Mouse (Mus musculus) CH12.LX (cell line): ENCODE measurements around the gene Gm20431. TPM values are rescaled to one million over a fixed set of nuclear protein-coding genes. Genes with fewer than 3 reads are reported as not detected.

ENCODE experiments used
- DNase-seq: peaks from one replicate; pipeline ENCODE4 v3.0.0-alpha.2; 2013; ENCODE audit errors: extremely low read depth
- H3K27ac ChIP-seq: 2 replicates; pipeline ENCODE4 v1.5.1; 2012; ENCODE audit warnings: low read depth, mild to moderate bottlenecking, control low read depth, moderate library complexity; ENCODE audit not compliant: insufficient read depth
- H3K27me3 ChIP-seq: replicated peaks from 2 replicates; pipeline ENCODE3; 2012; ENCODE audit warnings: inconsistent platforms
- H3K36me3 ChIP-seq, 2 experiments: replicated peaks in 1 of 2; 2 replicates each; pipeline versions ENCODE3 to v1.6.1; 2012; ENCODE audit warnings: inconsistent platforms in 1 of 2, low read length in 1 of 2, mild to moderate bottlenecking in 1 of 2, mixed read lengths in 1 of 2, moderate library complexity in 1 of 2; ENCODE audit not compliant: control insufficient read depth in 1 of 2, insufficient read depth in 1 of 2
- H3K4me1 ChIP-seq, 2 experiments: 2 replicates each; pipeline ENCODE4 v1.6.1; 2012; ENCODE audit warnings: inconsistent platforms in 1 of 2, moderate library complexity in 1 of 2; ENCODE audit not compliant: insufficient read depth in 2 of 2, control insufficient read depth in 1 of 2
- H3K4me2 ChIP-seq: 2 replicates; pipeline ENCODE4 v1.6.1; 2012; ENCODE audit warnings: low read depth, mild to moderate bottlenecking, control low read depth; ENCODE audit not compliant: poor library complexity, insufficient read depth, severe bottlenecking
- H3K4me3 ChIP-seq, 3 experiments: fragments of 150-350 bp in 1 of 3; sonication (generic) in 1 of 3; replicated peaks in 1 of 3; 2 replicates each; pipeline versions ENCODE3 to v1.5.1; 2011 to 2012; ENCODE audit warnings: low read depth in 2 of 3, low read length in 2 of 3, mild to moderate bottlenecking in 2 of 3, moderate library complexity in 2 of 3, control low read depth in 1 of 3, improper control_type of control experiment in 1 of 3, inconsistent platforms in 1 of 3, mixed read lengths in 1 of 3; ENCODE audit not compliant: poor library complexity in 1 of 3
- H3K79me2 ChIP-seq: replicated peaks from 2 replicates; pipeline ENCODE4 v1.6.1; 2012; ENCODE audit warnings: mild to moderate bottlenecking, moderate library complexity; ENCODE audit not compliant: control insufficient read depth, poor library complexity, insufficient read depth, severe bottlenecking; ENCODE audit errors: extremely low read depth
- H3K9ac ChIP-seq: 2 replicates; pipeline ENCODE4 v1.6.1; 2012; ENCODE audit warnings: low read depth, mild to moderate bottlenecking, control low read depth, moderate library complexity; ENCODE audit not compliant: insufficient read depth
- H3K9me3 ChIP-seq: replicated peaks from 2 replicates; pipeline ENCODE3; 2012; ENCODE audit warnings: low read length, inconsistent platforms, mixed read lengths
- BHLHE40 ChIP-seq: IDR thresholded peaks from 2 replicates; pipeline ENCODE4 v1.6.1; 2011; ENCODE audit warnings: mild to moderate bottlenecking, low read depth, low read length, improper control_type of control experiment
- CHD1 ChIP-seq: IDR thresholded peaks from 2 replicates; pipeline ENCODE4 v1.6.1; 2012; ENCODE audit warnings: low read depth, low read length, improper control_type of control experiment, inconsistent platforms
- CHD2 ChIP-seq: IDR thresholded peaks from 2 replicates; pipeline ENCODE4 v1.6.1; 2011; ENCODE audit warnings: low read length, improper control_type of control experiment
- CTCF ChIP-seq, 2 experiments: IDR thresholded peaks in 1 of 2; conservative IDR thresholded peaks in 1 of 2; 2 replicates each; pipeline ENCODE4 v1.5.1; 2011 to 2012; ENCODE audit warnings: low read depth in 2 of 2, low read length in 2 of 2, improper control_type of control experiment in 1 of 2, inconsistent platforms in 1 of 2, mild to moderate bottlenecking in 1 of 2, moderate library complexity in 1 of 2
- E2F4 ChIP-seq: IDR thresholded peaks from 2 replicates; pipeline ENCODE4 v1.6.1; 2011; ENCODE audit warnings: low read depth, low read length, improper control_type of control experiment; ENCODE audit not compliant: insufficient replicate concordance
- ELF1 ChIP-seq: IDR thresholded peaks from 2 replicates; pipeline ENCODE4 v1.6.1; 2014; ENCODE audit warnings: low read depth, mild to moderate bottlenecking, inconsistent platforms, low read length, improper control_type of control experiment
- EP300 ChIP-seq: IDR thresholded peaks from 2 replicates; pipeline ENCODE4 v1.6.1; 2011; ENCODE audit warnings: low read length, improper control_type of control experiment
- ETS1 ChIP-seq: conservative IDR thresholded peaks from 2 replicates; pipeline ENCODE4 v1.6.1; 2012; ENCODE audit warnings: low read depth, mild to moderate bottlenecking, inconsistent platforms, low read length, improper control_type of control experiment, moderate library complexity
- HCFC1 ChIP-seq: IDR thresholded peaks from 2 replicates; pipeline ENCODE4 v1.6.1; 2012; ENCODE audit warnings: low read depth, mild to moderate bottlenecking, inconsistent platforms, low read length, improper control_type of control experiment
- KAT2A ChIP-seq: IDR thresholded peaks from 2 replicates; pipeline ENCODE4 v1.6.1; 2012; ENCODE audit warnings: low read length, improper control_type of control experiment, inconsistent platforms; ENCODE audit not compliant: insufficient replicate concordance
- MAX ChIP-seq: IDR thresholded peaks from 2 replicates; pipeline ENCODE4 v1.6.1; 2011; ENCODE audit warnings: low read length, improper control_type of control experiment
- MAZ ChIP-seq: IDR thresholded peaks from 2 replicates; pipeline ENCODE4 v1.6.1; 2012; ENCODE audit warnings: low read depth, mild to moderate bottlenecking, inconsistent platforms, low read length, improper control_type of control experiment, moderate library complexity
- MEF2A ChIP-seq: IDR thresholded peaks from 2 replicates; pipeline ENCODE4 v1.6.1; 2014; ENCODE audit warnings: low read depth, mild to moderate bottlenecking, inconsistent platforms, low read length, improper control_type of control experiment, borderline replicate concordance
- MXI1 ChIP-seq: IDR thresholded peaks from 2 replicates; pipeline ENCODE4 v1.6.1; 2011; ENCODE audit warnings: mild to moderate bottlenecking, low read depth, low read length, improper control_type of control experiment
- MYC ChIP-seq: IDR thresholded peaks from 2 replicates; pipeline ENCODE4 v1.6.1; 2011; ENCODE audit warnings: low read depth, mild to moderate bottlenecking, improper control_type of control experiment, low read length
- NRF1 ChIP-seq: IDR thresholded peaks from 2 replicates; pipeline ENCODE4 v1.6.1; 2014; ENCODE audit warnings: low read depth, mild to moderate bottlenecking, inconsistent platforms, low read length, improper control_type of control experiment, moderate library complexity
- PAX5 ChIP-seq: IDR thresholded peaks from 2 replicates; pipeline ENCODE4 v1.6.1; 2012; ENCODE audit warnings: low read length, inconsistent platforms, mixed read lengths
- POLR2A ChIP-seq: IDR thresholded peaks from 2 replicates; pipeline ENCODE4 v1.6.1; 2011; ENCODE audit warnings: low read depth, mild to moderate bottlenecking, improper control_type of control experiment, low read length
- SIN3A ChIP-seq: IDR thresholded peaks from 2 replicates; pipeline ENCODE4 v1.6.1; 2012; ENCODE audit warnings: low read length, improper control_type of control experiment, inconsistent platforms
- TBP ChIP-seq: conservative IDR thresholded peaks from 2 replicates; pipeline ENCODE4 v1.6.1; 2011; ENCODE audit warnings: low read depth, low read length, improper control_type of control experiment
- TCF12 ChIP-seq: IDR thresholded peaks from 2 replicates; pipeline ENCODE4 v1.6.1; 2014; ENCODE audit warnings: low read depth, mild to moderate bottlenecking, inconsistent platforms, low read length, improper control_type of control experiment
- UBTF ChIP-seq: IDR thresholded peaks from 2 replicates; pipeline ENCODE4 v1.6.1; 2012; ENCODE audit warnings: low read depth, mild to moderate bottlenecking, inconsistent platforms, low read length, improper control_type of control experiment, moderate library complexity
- USF1 ChIP-seq: IDR thresholded peaks from 2 replicates; pipeline ENCODE4 v1.6.1; 2014; ENCODE audit warnings: low read depth, mild to moderate bottlenecking, inconsistent platforms, low read length, improper control_type of control experiment
- ZC3H11A ChIP-seq: IDR thresholded peaks from 2 replicates; pipeline ENCODE4 v1.6.1; 2012; ENCODE audit warnings: low read depth, mild to moderate bottlenecking, inconsistent platforms, low read length, improper control_type of control experiment
- ZKSCAN1 ChIP-seq: IDR thresholded peaks from 2 replicates; pipeline ENCODE4 v1.6.1; 2012; ENCODE audit warnings: low read depth, inconsistent platforms, low read length, improper control_type of control experiment, borderline replicate concordance
- ZMIZ1 ChIP-seq: IDR thresholded peaks from 2 replicates; pipeline ENCODE4 v1.6.1; 2012; ENCODE audit warnings: low read depth, mild to moderate bottlenecking, inconsistent platforms, low read length, improper control_type of control experiment
- ZNF384 ChIP-seq: IDR thresholded peaks from 2 replicates; pipeline ENCODE4 v1.6.1; 2012; ENCODE audit warnings: low read depth, low read length, improper control_type of control experiment, inconsistent platforms
- dilution Hi-C: fragments of 300-500 bp; cut with MboI; formaldehyde crosslinking; loops from 2 replicates; pipeline ENCODE4 v1.14.3; 2020; ENCODE audit warnings: low sequenced_read_pairs; ENCODE audit not compliant: extremely low pct_unique_long_range_greater_than_20kb, extremely low pct_ligation_motif_present
- in situ Hi-C: fragments of 300-500 bp; cut with MboI; formaldehyde crosslinking; loops from 3 replicates; pipeline ENCODE4 v1.14.3; 2019; ENCODE audit warnings: low sequenced_read_pairs, low pct_ligation_motif_present, low pct_unique_long_range_greater_than_20kb, mixed read lengths
- polyA plus RNA-seq: library from polyadenylated mRNA; unstranded; fragments of >175 nt; gene quantifications from 2 replicates; pipeline ENCODE4 v1.2.1, GENCODE M21; 2012; ENCODE audit warnings: low read depth; ENCODE audit not compliant: insufficient read length
- total RNA-seq, 2 experiments: library from RNA; depleted of rRNA; stranded (reverse); fragments of 300-350 nt in 1 of 2; fragments of >200 nt in 1 of 2; gene quantifications; 2 replicates each; pipeline ENCODE4 v1.2.3; 2012 to 2014

The Gm20431 gene
- total and polyA plus RNA-seq, 3 experiments: 2.4 to 15.0 TPM; not detected in 1

DNA sequence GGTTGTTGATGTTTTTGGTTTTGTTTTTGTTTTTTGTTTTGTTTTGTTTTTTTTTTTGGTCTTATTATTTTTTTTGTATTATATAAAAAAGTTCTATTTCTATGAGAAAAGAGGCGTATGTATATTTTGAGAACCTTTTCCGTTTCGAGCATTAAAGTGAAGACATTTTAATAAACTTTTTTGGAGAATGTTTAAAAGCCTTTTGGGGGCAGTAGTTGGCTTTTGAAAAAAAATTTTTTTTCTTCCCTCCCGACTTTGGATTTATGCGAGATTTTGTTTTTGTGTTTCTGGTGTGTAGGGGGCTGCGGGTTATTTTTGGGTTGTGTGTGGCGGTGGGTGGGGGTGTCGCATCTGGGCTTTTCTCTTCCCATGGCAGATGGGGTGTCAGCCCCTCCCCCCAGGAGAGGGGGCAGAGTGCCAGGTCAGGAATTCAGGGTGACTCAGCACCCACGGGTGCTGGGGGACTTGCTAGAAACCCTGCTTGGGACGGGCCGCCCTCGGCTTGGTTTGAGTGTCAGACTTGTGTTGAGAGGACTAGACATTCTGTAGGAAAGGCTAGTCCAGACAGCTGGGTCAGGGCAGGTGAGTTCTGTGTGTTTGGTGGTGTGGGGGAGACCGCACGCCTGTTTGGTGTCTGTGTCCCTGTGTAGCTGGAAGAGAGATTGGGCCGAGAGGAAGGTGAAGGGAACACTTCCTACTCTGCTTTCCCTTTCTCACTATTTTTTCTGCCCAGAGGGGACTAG, 29.1 kb upstream of the Gm20431 start:
- TF ChIP-seq E2F4 (no peak), CTCF (conservative IDR thresholded peaks at IDR 0.05 in 1 of 2, IDR thresholded peaks at IDR 0.05 in 1 of 2; ENCODE audit: low read depth in 2 of 2, low read length in 2 of 2) (peak in 1 of 2 experiments; percentile 12; a peak in 1 of 4 replicates)
- dilution Hi-C loops (loop anchor here (25.0 kb wide), 1 partner anchor 197 kb away; no protein-coding TSS in a partner anchor), in situ Hi-C loops (no loop called here)
- no peaks in the 10 kb centered on the region for H3K36me3 ChIP-seq
- H3K9me3 ChIP-seq: peaks cover 14% of the 10 kb centered on the region
- H3K4me3 ChIP-seq: peak overlapping the region in 2 of 3 experiments; percentile 44 to 88
- H3K4me1 ChIP-seq: peaks cover 0 to 15% of the 10 kb centered on the region in 2 experiments; a peak in 3 of 4 replicates
- H3K9ac ChIP-seq: peak overlapping the region; percentile 72
- DNase-seq: no peak
- H3K79me2 ChIP-seq: no peaks in the 10 kb centered on the region; the same call in 1 of the 2 replicates
- H3K4me2 ChIP-seq: peak overlapping the region; percentile 48
- no peak overlapping the region for H3K27ac ChIP-seq
- peaks cover 81% of the 10 kb centered on the region for H3K27me3 ChIP-seq

DNA sequence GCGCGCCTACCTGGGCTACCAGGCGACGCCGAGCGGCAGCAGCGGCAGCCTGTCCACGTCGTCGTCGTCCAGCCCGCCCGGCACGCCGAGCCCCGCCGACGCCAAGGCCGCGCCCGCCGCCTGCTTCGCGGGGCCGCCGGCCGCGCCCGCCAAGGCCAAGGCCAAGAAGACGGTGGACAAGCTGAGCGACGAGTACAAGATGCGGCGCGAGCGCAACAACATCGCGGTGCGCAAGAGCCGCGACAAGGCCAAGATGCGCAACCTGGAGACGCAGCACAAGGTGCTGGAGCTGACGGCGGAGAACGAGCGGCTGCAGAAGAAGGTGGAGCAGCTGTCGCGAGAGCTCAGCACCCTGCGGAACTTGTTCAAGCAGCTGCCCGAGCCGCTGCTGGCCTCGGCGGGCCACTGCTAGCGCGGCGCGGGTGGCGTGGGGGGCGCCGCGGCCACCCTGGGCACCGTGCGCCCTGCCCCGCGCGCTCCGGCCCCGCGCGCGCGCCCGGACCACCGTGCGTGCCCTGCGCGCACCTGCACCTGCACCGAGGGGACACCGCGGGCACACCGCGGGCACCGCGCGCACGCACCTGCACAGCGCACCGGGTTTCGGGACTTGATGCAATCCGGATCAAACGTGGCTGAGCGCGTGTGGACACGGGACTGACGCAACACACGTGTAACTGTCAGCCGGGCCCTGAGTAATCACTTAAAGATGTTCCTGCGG, 28.4 kb upstream of the Gm20431 start, which contains the start of gene Tmem189:
Tmem189 (minus strand) TSS at position 322 of the 718 bp plus-strand sequence.
- peak within 1 kb of the TSS; percentile 96 for H3K27ac ChIP-seq
- no peaks in the 10 kb centered on the region for H3K36me3 ChIP-seq
- TF ChIP-seq USF1 (no peak), E2F4 (no peak), CHD2 (peak; percentile 70), ETS1 (0 out of 2 replicates have a peak, but pooled peaks have one; percentile 33), ZC3H11A (no peak), ZKSCAN1 (no peak), EP300 (no peak), TCF12 (peak; percentile 33; the same call in 1 of the 2 replicates), ZNF384 (no peak), ZMIZ1 (no peak), POLR2A (peak; percentile 43; the same call in 1 of the 2 replicates), MYC (peak; percentile 84; the same call in 1 of the 2 replicates), HCFC1 (no peak), ELF1 (no peak), UBTF (peak; percentile 84), MAZ (no peak), KAT2A (no peak), NRF1 (peak; percentile 56), MAX (peak; percentile 75; the same call in 1 of the 2 replicates), MEF2A (no peak), CHD1 (no peak), MXI1 (peak; percentile 88), BHLHE40 (peak; percentile 93), TBP (0 out of 2 replicates have a peak, but pooled peaks have one; percentile 15), PAX5 (no peak), SIN3A (0 out of 2 replicates have a peak, but pooled peaks have one; percentile 38)

More for the DNA sequence above, 28.4 kb upstream of the Gm20431 start, which contains the start of gene Tmem189:
- Histone ChIP-seq H3K4me3 (peak within 1 kb of the TSS; percentile 35 to 88 (median 44)), H3K79me2 (no peaks in the 10 kb centered on the region; the same call in 1 of the 2 replicates), H3K4me1 (peaks cover 0 to 15% of the 10 kb centered on the region in 2 experiments; a peak in 3 of 4 replicates), H3K9ac (peak within 1 kb of the TSS; percentile 72), H3K27me3 (peaks cover 80% of the 10 kb centered on the region), H3K9me3 (peaks cover 8% of the 10 kb centered on the region), H3K4me2 (peak within 1 kb of the TSS; percentile 48)
- no peak for DNase-seq
- dilution Hi-C loops (loop anchor here (25.0 kb wide), 1 partner anchor 198 kb away; no protein-coding TSS in a partner anchor), in situ Hi-C loops (loop anchor here (5.0 kb wide), 1 partner anchor 208 kb away; no protein-coding TSS in a partner anchor)
